Mouse (Mus musculus) heart, embryonic 12.5 days (tissue): ENCODE data around the gene D330045A20Rik. TPM values are rescaled to one million over a fixed set of nuclear protein-coding genes. Genes with fewer than 3 reads are reported as not detected.

Experiments
- ATAC-seq: fragments of 200-750 bp; cut with Nextera tagmentation; 2 replicates; pipeline ENCODE4 v1.8.0; 2017; ENCODE audit warnings: moderate TSS enrichment, moderate library complexity; ENCODE audit not compliant: insufficient number of reproducible peaks, low FRiP score
- H3K27ac ChIP-seq: fragments of 300-500 bp; sonication (generic); 2 replicates; pipeline ENCODE4 v1.5.1; 2016; ENCODE audit warnings: mild to moderate bottlenecking, moderate library complexity; ENCODE audit not compliant: poor library complexity, severe bottlenecking
- H3K27me3 ChIP-seq: fragments of 300-500 bp; sonication (generic); replicated peaks from 2 replicates; pipeline ENCODE4 v1.6.1; 2016; ENCODE audit warnings: mild to moderate bottlenecking, moderate library complexity
- H3K36me3 ChIP-seq: fragments of 300-500 bp; sonication (generic); 2 replicates; pipeline ENCODE4 v1.6.1; 2016; ENCODE audit warnings: mild to moderate bottlenecking, moderate library complexity
- H3K4me1 ChIP-seq: fragments of 300-500 bp; sonication (generic); replicated peaks from 2 replicates; pipeline ENCODE4 v1.6.1; 2016; ENCODE audit warnings: mild to moderate bottlenecking
- H3K4me2 ChIP-seq: fragments of 300-500 bp; sonication (generic); 2 replicates; pipeline ENCODE4 v1.6.1; 2016; ENCODE audit warnings: mild to moderate bottlenecking, moderate library complexity
- H3K4me3 ChIP-seq: fragments of 300-500 bp; sonication (generic); 2 replicates; pipeline ENCODE4 v1.5.1; 2016; ENCODE audit warnings: mild to moderate bottlenecking
- H3K9ac ChIP-seq: fragments of 300-500 bp; sonication (generic); 2 replicates; pipeline ENCODE4 v1.6.1; 2016; ENCODE audit warnings: mild to moderate bottlenecking, moderate library complexity
- H3K9me3 ChIP-seq: fragments of 300-500 bp; sonication (generic); replicated peaks from 2 replicates; pipeline ENCODE4 v1.6.1; 2016; ENCODE audit warnings: mild to moderate bottlenecking, moderate library complexity
- WGBS: fragments of 180-500 bp; shearing (Covaris S2); methylation state at CpG from one replicate; pipeline ENCODE4 v1.1.7; 2016; 5-methylcytosine and 5-hydroxymethylcytosine counted together
- polyA plus RNA-seq: library from polyadenylated mRNA; unstranded; fragments of >200 nt; fragmentation: Nextera tagmentation; extraction: Ambion mirVana; gene quantifications from 2 replicates; pipeline ENCODE4 v1.2.1, GENCODE M21; 2016

Gene D330045A20Rik
- polyA plus RNA-seq, 1 experiment from 2014 or later = 1.6 TPM

GRCm38 (mm10) chrX:139526984-139527383 lies 46.8 kb downstream of the D330045A20Rik start:
- H3K27me3 ChIP-seq = no peaks in the 10 kb centered on the region; the same call in 1 of the 2 replicates
- no peak overlapping the region for H3K4me2 ChIP-seq
- no peak overlapping the region for H3K27ac ChIP-seq
- WGBS = 55% methylated on average over 4 of the region's 4 CpGs
- H3K4me1 ChIP-seq = no peaks in the 10 kb centered on the region
- no peak overlapping the region for H3K9ac ChIP-seq
- H3K4me3 ChIP-seq = no peak overlapping the region
- no peaks in the 10 kb centered on the region for H3K36me3 ChIP-seq
- no peaks in the 10 kb centered on the region for H3K9me3 ChIP-seq
- ATAC-seq = no peak

- no peaks in the 10 kb centered on the region for H3K9me3 ChIP-seq
- no peaks in the 10 kb centered on the region for H3K36me3 ChIP-seq
- H3K27me3 ChIP-seq = no peaks in the 10 kb centered on the region
- no peak overlapping the region for H3K9ac ChIP-seq
- H3K4me2 ChIP-seq = no peak overlapping the region
- H3K4me1 ChIP-seq = no peaks in the 10 kb centered on the region
- H3K27ac ChIP-seq = no peak overlapping the region
- H3K4me3 ChIP-seq = no peak overlapping the region
- no peak for ATAC-seq
Measured at GRCm38 (mm10) chrX:139529678-139530077, 49.5 kb downstream of the D330045A20Rik start.

- Histone ChIP-seq H3K4me3 (no peak overlapping the region), H3K27ac (no peak overlapping the region), H3K9ac (no peak overlapping the region), H3K4me1 (no peaks in the 10 kb centered on the region), H3K36me3 (no peaks in the 10 kb centered on the region), H3K4me2 (no peak overlapping the region), H3K9me3 (no peaks in the 10 kb centered on the region), H3K27me3 (no peaks in the 10 kb centered on the region)
- WGBS = 66% methylated on average over 4 of the region's 4 CpGs
- no peak for ATAC-seq
Measured at GRCm38 (mm10) chrX:139532293-139532692, 52.1 kb downstream of the D330045A20Rik start.

- Histone ChIP-seq H3K36me3 (no peaks in the 10 kb centered on the region), H3K27ac (no peak overlapping the region), H3K4me1 (no peaks in the 10 kb centered on the region), H3K4me2 (no peak overlapping the region), H3K9me3 (no peaks in the 10 kb centered on the region), H3K27me3 (no peaks in the 10 kb centered on the region), H3K4me3 (no peak overlapping the region), H3K9ac (no peak overlapping the region)
- WGBS = 77% methylated on average over 5 of the region's 5 CpGs
- no peak for ATAC-seq
Measured at GRCm38 (mm10) chrX:139537641-139538397, 57.7 kb downstream of the D330045A20Rik start.

- H3K9me3 ChIP-seq = no peaks in the 10 kb centered on the region
- no peak overlapping the region for H3K27ac ChIP-seq
- H3K4me1 ChIP-seq = no peaks in the 10 kb centered on the region
- 61% methylated on average over 7 of the region's 7 CpGs for WGBS
- no peak overlapping the region for H3K4me2 ChIP-seq
- no peak overlapping the region for H3K4me3 ChIP-seq
- H3K27me3 ChIP-seq = no peaks in the 10 kb centered on the region
- no peaks in the 10 kb centered on the region for H3K36me3 ChIP-seq
- no peak for ATAC-seq
- H3K9ac ChIP-seq = no peak overlapping the region
Measured at GRCm38 (mm10) chrX:139543726-139544125, 63.6 kb downstream of the D330045A20Rik start.

GRCm38 (mm10) chrX:139550456-139550855 lies 70.3 kb downstream of the D330045A20Rik start:
- no peaks in the 10 kb centered on the region for H3K9me3 ChIP-seq
- no peaks in the 10 kb centered on the region for H3K4me1 ChIP-seq
- H3K4me2 ChIP-seq = no peak overlapping the region
- no peak overlapping the region for H3K9ac ChIP-seq
- WGBS = 69% methylated on average over 5 of the region's 5 CpGs
- H3K36me3 ChIP-seq = no peaks in the 10 kb centered on the region
- no peak for ATAC-seq
- no peak overlapping the region for H3K4me3 ChIP-seq
- H3K27me3 ChIP-seq = no peaks in the 10 kb centered on the region
- H3K27ac ChIP-seq = no peak overlapping the region

- no peaks in the 10 kb centered on the region for H3K27me3 ChIP-seq
- H3K27ac ChIP-seq = no peak overlapping the region
- no peaks in the 10 kb centered on the region for H3K36me3 ChIP-seq
- no peak overlapping the region for H3K9ac ChIP-seq
- H3K4me1 ChIP-seq = no peaks in the 10 kb centered on the region
- no peak overlapping the region for H3K4me3 ChIP-seq
- WGBS = 76% methylated on average over 2 of the region's 2 CpGs
- no peak overlapping the region for H3K4me2 ChIP-seq
- ATAC-seq = no peak
- H3K9me3 ChIP-seq = no peaks in the 10 kb centered on the region
Measured at GRCm38 (mm10) chrX:139552090-139552489, 71.9 kb downstream of the D330045A20Rik start.

- 59% methylated on average over 5 of the region's 5 CpGs for WGBS
- ATAC-seq = no peak
- Histone ChIP-seq H3K4me2 (no peak overlapping the region), H3K27ac (no peak overlapping the region), H3K27me3 (no peaks in the 10 kb centered on the region), H3K4me3 (no peak overlapping the region), H3K9ac (no peak overlapping the region), H3K9me3 (no peaks in the 10 kb centered on the region), H3K4me1 (no peaks in the 10 kb centered on the region), H3K36me3 (no peaks in the 10 kb centered on the region)
Measured at GRCm38 (mm10) chrX:139562255-139562924, 82.2 kb downstream of the D330045A20Rik start.

GRCm38 (mm10) chrX:139562925-139563461 lies 82.8 kb downstream of the D330045A20Rik start, which contains the start of gene Rnf128:
Gene Rnf128, plus strand, starts transcription at chrX:139563316.
- no peak for ATAC-seq
- Histone ChIP-seq H3K4me1 (no peaks in the 10 kb centered on the region), H3K9me3 (no peaks in the 10 kb centered on the region), H3K4me2 (no peak within 1 kb of the TSS), H3K9ac (no peak within 1 kb of the TSS), H3K27ac (no peak within 1 kb of the TSS), H3K27me3 (no peaks in the 10 kb centered on the region), H3K36me3 (no peaks in the 10 kb centered on the region), H3K4me3 (no peak within 1 kb of the TSS)
- WGBS = 71% methylated on average over 8 of the region's 8 CpGs

GRCm38 (mm10) chrX:139570054-139570453 lies 89.9 kb downstream of the D330045A20Rik start:
- H3K9ac ChIP-seq = no peak overlapping the region
- 79% methylated on average over 3 of the region's 3 CpGs for WGBS

GRCm38 (mm10) chrX:139578649-139579278 lies 98.6 kb downstream of the D330045A20Rik start:
- Histone ChIP-seq H3K27me3 (no peaks in the 10 kb centered on the region), H3K27ac (no peak overlapping the region), H3K9me3 (no peaks in the 10 kb centered on the region), H3K9ac (no peak overlapping the region), H3K36me3 (no peaks in the 10 kb centered on the region), H3K4me1 (no peaks in the 10 kb centered on the region), H3K4me2 (no peak overlapping the region), H3K4me3 (no peak overlapping the region)
- no peak for ATAC-seq
- WGBS = 72% methylated on average over 6 of the region's 6 CpGs

More at GRCm38 (mm10) chrX:139570054-139570453, 89.9 kb downstream of the D330045A20Rik start:
- H3K4me1 ChIP-seq = no peaks in the 10 kb centered on the region
- ATAC-seq = no peak
- H3K27me3 ChIP-seq = no peaks in the 10 kb centered on the region
- no peak overlapping the region for H3K27ac ChIP-seq
- H3K4me3 ChIP-seq = no peak overlapping the region
- H3K36me3 ChIP-seq = no peaks in the 10 kb centered on the region
- H3K4me2 ChIP-seq = no peak overlapping the region
- no peaks in the 10 kb centered on the region for H3K9me3 ChIP-seq
